Mouse (Mus musculus) heart, postnatal 14 days (tissue): ENCODE measurements around the gene Otud7a. TPM values are rescaled to one million over a fixed set of nuclear protein-coding genes. Genes with fewer than 3 reads are reported as not detected.
A peak's percentile ranks its signal among the peaks of the same experiment; 100 is the strongest.

Experiments used
- DNase-seq, 2 experiments: peaks; one replicate each; pipeline ENCODE4 v3.0.0; 2021 to 2022
- intact Hi-C: fragments of 180-260 bp; cut with DNase I; formaldehyde crosslinking; loops from one replicate; pipeline ENCODE4 v1.15.1; 2025
- total RNA-seq, 2 experiments: library from RNA; stranded (reverse); gene quantifications; 2 replicates each; pipeline ENCODE4 v1.2.3; 2021

Otud7a gene
- total RNA-seq, 2 experiments from 2014 or later, result not detected

GRCm38 (mm10) chr7:63676631-63677030, 232.1 kb downstream of the Otud7a start:
- DNase-seq, result no peak
- intact Hi-C loops, result no loop called here

- intact Hi-C loops, result no loop called here
- DNase-seq, result no peak
These were observed 232.6 kb downstream of the Otud7a start for GRCm38 (mm10) chr7:63677149-63677548.

- intact Hi-C loops, result no loop called here
- DNase-seq, result no peak
These were observed 242.5 kb downstream of the Otud7a start for GRCm38 (mm10) chr7:63687056-63687455.

- intact Hi-C loops, result no loop called here
- DNase-seq, result no peak
These were observed 253.4 kb downstream of the Otud7a start for GRCm38 (mm10) chr7:63697921-63698320.

- no peak for DNase-seq
These were observed 273.4 kb downstream of the Otud7a start for GRCm38 (mm10) chr7:63717903-63718302.

GRCm38 (mm10) chr7:63719183-63719944, 274.8 kb downstream of the Otud7a start:
- DNase-seq, result no peak
- intact Hi-C loops, result no loop called here

More at GRCm38 (mm10) chr7:63717903-63718302, 273.4 kb downstream of the Otud7a start:
- intact Hi-C loops, result no loop called here

- no peak for DNase-seq
- intact Hi-C loops, result no loop called here
These were observed 276.1 kb downstream of the Otud7a start for GRCm38 (mm10) chr7:63720682-63721081.

GRCm38 (mm10) chr7:63725040-63725729, 280.6 kb downstream of the Otud7a start:
- DNase-seq, result no peak
- intact Hi-C loops, result no loop called here

- intact Hi-C loops, result no loop called here
- no peak for DNase-seq
These were observed 285.1 kb downstream of the Otud7a start for GRCm38 (mm10) chr7:63729605-63730004.

- DNase-seq, result no peak
- intact Hi-C loops, result no loop called here
These were observed 285.5 kb downstream of the Otud7a start for GRCm38 (mm10) chr7:63730012-63730411.

- intact Hi-C loops, result no loop called here
- no peak for DNase-seq
These were observed 293.2 kb downstream of the Otud7a start for GRCm38 (mm10) chr7:63737725-63738124.

- intact Hi-C loops, result no loop called here
- no peak for DNase-seq
These were observed 293.6 kb downstream of the Otud7a start for GRCm38 (mm10) chr7:63738142-63738541.

GRCm38 (mm10) chr7:63743116-63743515, 298.6 kb downstream of the Otud7a start:
- no peak for DNase-seq
- intact Hi-C loops, result no loop called here

- intact Hi-C loops, result loop anchor here (2.0 to 5.0 kb wide), 4 partner anchors 103 to 990 kb away; no protein-coding TSS in a partner anchor
- DNase-seq, result peak; percentile 58 to 73
These were observed 307.5 kb downstream of the Otud7a start for GRCm38 (mm10) chr7:63752081-63752480.

GRCm38 (mm10) chr7:63753274-63753751, 308.8 kb downstream of the Otud7a start:
- peak; percentile 28 to 43 for DNase-seq
- intact Hi-C loops, result loop anchor here (1.0 to 5.0 kb wide), 5 partner anchors 101 to 989 kb away; no protein-coding TSS in a partner anchor

GRCm38 (mm10) chr7:63754573-63755475, 310.3 kb downstream of the Otud7a start:
- DNase-seq, result peak; percentile 31 to 53
- intact Hi-C loops, result loop anchor here (2.0 to 5.0 kb wide), 4 partner anchors 182 to 987 kb away; no protein-coding TSS in a partner anchor

- intact Hi-C loops, result loop anchor here (2.0 kb wide), 1 partner anchor 181 kb away; no protein-coding TSS in a partner anchor
- peak; percentile 85 to 91 for DNase-seq
These were observed 311.0 kb downstream of the Otud7a start for GRCm38 (mm10) chr7:63755476-63755948.

GRCm38 (mm10) chr7:63757136-63757677, 312.7 kb downstream of the Otud7a start:
- no peak for DNase-seq
- intact Hi-C loops, result no loop called here

GRCm38 (mm10) chr7:63757678-63758239, 313.2 kb downstream of the Otud7a start:
- DNase-seq, result no peak
- intact Hi-C loops, result no loop called here
